Mouse (Mus musculus): ENCODE measurements around the gene Bend4.
A peak's percentile ranks its signal among the peaks of the same experiment; 100 is the strongest.

Bend4 gene

DNA sequence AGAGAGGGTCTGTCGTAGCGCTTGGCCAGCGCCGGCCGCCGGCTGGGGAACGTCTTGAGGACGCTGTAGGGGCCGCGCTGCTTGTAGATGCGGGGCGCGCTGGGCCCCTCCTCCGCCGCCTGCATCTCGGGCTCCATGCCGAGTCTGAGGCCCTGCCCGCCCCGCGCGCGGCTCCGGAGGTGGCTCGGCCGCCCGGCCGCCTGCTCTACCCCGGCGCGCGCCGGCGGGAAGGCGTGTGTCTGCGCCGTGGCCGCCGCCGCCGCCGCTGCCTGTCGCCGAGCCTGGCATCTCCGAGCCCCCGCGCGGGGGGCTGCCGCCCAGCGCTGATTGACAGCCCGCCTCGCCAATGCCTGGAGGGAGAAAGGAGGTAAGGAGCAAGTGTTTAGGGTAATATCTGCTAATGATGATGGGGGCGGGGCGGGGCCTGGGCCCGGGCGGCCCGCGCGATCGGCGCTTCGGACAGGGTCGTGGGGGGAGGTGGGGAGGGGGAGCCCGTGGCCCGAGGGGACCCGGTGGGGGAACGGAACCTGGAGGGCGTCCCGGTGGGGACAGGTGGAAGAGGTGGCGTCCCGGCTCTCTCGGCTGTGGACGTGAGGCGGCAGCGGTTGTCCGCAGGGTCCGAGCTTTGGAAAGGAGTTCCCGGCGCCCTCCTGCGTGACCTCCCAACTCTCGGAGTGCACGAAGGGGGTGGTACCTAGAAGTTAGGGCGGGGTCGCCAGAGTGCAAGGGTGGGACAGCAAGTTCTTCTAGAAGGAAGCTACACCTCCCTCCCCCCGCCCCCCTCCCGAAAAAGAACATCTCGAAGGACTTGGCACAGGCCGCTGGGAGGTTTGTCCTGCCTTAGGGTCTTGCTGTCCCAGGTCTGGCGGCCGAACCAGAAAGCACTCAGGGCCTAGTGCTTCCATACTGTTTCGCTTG, at the start of gene Bend4:
TSS of gene Bend4 (minus strand) at position 868 of the 918 bp plus-strand sequence.
- DNase-seq (ENCODE audit: low spot score in 2 of 2), result peak; percentile 46 to 69

DNA sequence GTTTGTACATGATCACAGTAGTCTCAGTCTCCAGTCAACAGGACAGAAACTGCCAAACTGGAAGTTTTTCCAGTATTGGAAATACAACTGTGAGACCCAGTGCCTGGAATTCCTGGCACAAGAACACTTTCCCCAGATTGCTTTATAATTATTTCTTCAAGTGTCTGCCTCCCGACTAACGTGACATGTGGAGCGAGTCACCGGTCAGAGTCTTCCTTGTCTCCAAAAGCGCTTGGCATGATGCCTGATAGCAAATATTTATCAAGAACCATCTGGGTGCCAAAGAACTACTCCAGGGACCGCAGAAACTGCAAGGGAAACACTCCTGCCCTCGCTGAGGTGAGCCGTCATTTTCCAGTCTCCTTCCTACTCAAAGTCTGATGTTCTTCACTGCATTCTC, 45.6 kb upstream of the Bend4 start:
- no peak for DNase-seq (ENCODE audit: low spot score in 2 of 2)

DNA sequence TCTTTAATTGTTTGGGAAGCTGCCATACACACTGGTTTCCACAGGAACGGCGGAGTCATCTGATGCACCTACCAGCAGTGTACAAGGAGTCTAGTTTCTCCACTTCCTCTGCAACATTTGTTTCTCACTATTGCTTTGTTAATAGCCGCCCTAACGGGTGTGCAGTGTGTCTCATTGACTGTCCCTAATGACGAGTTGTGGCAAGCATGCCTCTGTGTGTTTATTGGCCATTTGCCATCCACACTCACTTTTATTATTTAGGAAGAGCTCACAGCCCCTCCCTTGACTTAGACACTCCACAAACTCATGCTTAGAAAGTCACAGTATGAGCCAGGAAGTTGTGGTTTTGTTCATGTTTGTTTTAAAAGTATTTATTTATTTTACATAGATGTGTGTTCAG, 45.0 kb upstream of the Bend4 start:
- no peak for DNase-seq (ENCODE audit: low spot score in 2 of 2)

DNA sequence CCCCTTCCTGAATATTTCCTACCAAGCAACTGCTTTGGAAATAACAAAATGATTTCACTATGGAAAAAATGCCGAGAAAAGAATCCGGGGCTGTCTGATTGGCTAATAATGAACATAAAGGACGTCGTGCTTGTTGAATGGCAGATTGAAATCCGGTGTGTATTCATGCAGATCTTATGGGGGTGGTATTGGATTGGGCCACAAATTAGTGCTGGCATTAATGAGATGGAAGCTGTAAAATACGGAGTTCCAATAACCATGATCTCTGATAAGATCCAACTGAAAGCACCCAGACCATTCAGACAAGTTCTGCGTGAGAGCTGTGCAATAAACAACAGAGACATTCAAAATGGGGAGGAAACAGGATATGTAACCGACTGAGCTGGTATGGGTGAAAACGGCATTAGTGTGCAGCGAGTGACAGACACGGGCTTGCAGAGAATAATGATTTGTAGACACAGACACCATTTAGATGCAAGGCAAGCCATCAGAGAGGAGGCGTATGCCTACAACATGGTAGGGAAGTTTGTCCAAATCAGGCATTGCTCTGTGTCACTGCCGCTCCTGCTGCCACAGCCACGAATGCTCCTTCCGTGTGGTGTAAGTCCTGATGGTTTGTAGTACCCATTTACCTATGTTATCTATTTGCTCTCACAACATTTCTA, 38.9 kb upstream of the Bend4 start:
- no peak for DNase-seq (ENCODE audit: low spot score in 2 of 2)

DNA sequence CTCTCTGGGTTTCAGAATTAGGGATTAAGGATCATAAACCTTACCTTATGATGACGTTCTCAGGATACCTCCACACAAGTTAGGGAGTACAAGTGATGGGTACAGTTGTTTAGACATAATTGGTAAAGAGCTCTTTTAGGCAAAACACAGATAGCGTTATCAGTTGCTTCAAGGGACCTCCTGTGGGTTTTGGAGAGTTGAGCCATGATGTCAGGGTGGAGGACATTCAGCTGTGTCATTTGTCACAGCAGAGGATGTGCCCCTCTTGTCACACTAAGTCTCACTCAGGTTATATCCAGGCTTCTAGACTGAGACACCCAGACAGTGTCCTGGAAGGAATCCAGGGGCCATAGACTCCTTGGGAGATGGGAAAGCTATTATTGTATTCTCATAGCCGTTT, 36.8 kb upstream of the Bend4 start:
- no peak for DNase-seq (ENCODE audit: low spot score in 2 of 2)

DNA sequence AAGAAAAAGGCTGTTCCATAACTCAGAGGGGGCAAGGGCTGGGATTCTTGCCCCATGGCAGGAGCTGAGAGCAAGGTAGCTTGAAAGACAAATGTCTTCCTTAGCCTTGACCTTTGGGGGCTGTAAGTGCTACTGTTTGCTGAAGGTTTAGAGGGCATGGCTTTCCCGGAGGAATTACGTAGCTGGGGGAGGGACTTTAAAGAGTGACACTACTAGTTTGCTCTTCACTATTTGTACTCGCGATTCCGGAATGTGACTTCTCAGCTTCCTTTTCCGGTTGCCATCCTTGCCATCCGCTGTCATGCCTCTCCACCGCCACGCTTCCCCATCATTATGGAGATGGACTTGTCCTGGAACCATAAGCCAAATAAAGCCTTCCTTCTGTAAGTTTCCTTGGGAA, 35.5 kb upstream of the Bend4 start:
- DNase-seq (ENCODE audit: low spot score in 2 of 2), result no peak

DNA sequence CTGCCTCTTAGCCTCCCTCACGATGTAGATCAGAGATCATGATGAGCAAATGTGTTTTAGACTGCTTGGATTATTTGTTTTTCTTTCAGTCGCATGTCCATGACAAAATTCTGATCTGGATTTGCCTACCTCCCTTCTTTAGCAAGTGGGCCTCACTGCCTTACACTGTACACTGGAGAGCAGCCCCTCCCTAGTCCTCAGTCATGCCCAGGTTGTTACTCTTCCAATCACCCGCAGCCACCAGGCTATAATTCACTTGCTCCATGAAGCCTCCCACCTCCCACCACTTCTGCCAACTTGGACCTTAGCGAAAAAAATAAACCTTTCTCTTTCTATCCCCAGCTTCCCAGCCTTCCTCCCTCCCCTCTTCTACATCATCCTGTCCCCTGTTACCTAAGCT, 34.2 kb upstream of the Bend4 start:
- no peak for DNase-seq (ENCODE audit: low spot score in 2 of 2)

DNA sequence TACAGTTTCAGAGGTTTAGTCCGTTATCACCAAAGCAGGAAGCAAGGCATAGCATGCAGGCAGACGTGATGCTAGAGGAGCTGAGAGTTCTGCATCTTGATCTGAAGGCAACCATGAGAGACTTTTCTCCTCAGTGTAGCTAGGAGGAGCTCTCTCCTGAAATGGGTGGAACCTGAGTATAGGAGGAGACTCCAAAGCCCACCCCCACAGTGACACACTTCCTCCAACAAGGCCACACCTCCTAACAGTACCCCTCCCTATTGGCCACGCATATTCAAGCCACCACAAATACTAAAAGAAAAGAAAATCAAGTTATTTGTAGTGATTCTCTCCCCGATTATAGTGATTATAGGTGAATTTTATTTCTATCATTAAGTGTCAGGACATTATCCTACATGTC, 28.7 kb upstream of the Bend4 start:
- DNase-seq (ENCODE audit: low spot score in 2 of 2), result no peak

DNA sequence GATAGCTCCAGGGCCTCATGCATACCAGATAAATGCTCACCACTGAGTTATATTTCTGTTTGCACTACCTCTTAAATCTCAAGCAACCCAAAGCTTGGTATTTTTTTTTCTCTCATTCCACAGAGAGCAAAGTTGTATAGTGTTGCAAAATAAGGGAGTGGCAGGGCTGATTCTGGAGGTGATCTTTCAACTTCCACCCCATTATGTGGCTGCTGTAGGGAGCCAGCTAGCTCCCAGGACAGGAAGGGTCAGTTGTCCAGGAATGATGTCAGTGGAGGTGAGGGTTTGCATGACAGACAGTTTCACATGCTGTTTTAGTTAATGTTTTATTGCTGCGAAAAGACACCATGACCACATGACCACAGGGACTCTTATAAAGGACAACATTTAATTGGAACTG, 26.2 kb upstream of the Bend4 start:
- DNase-seq (ENCODE audit: low spot score in 2 of 2), result no peak

DNA sequence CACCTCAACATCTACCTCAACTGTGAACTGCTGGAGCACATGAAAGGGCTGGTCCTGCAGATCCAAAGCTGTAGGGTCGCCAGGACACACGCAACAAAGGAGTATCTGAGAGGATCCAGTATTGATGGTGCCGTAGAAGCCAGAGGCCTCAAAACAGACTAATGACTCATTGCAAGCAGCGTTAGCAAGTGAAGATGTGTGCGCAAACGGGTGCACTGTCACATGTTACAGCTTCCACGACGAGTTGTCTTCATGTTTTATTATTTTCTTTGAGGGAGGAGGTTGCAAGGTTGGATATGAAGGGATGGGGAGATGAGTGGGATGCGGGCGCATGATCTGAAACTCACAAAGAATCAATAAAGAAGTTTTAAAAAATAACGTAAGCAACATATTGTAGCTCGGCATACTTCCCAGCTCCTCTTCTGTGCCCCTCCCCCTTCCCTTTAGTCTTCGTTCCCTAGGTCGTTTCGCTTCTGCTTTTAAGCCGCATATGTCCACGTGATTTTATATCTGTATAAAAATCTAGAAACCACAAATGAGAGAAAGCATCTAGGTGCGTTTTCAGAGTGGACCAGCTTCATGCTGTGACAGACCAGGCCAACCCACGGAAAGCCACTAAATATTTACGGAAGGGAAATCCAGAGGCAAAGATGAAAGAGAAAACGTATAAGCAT, 22.0 kb upstream of the Bend4 start:
- DNase-seq (ENCODE audit: low spot score in 2 of 2), result no peak

DNA sequence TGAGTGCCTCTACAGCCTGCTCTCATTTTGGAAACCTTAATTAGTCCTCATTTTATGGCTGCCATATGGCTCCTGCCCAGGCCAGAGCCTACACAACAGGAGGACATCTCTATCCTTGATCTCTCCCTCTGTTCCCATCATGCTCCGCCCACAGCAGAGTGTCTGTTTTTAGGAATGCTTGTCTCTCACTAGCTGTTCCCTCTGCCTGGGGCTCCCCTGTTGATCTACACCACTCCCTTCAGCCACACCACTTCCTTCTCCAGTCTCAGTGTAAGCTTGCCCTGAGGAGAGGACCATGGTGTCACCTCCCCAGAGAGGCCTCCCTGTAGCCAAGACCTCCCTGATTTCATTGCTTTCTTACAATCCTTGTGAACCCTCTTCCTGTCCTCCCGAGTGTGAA, 18.4 kb upstream of the Bend4 start:
- DNase-seq (ENCODE audit: low spot score in 2 of 2), result no peak

DNA sequence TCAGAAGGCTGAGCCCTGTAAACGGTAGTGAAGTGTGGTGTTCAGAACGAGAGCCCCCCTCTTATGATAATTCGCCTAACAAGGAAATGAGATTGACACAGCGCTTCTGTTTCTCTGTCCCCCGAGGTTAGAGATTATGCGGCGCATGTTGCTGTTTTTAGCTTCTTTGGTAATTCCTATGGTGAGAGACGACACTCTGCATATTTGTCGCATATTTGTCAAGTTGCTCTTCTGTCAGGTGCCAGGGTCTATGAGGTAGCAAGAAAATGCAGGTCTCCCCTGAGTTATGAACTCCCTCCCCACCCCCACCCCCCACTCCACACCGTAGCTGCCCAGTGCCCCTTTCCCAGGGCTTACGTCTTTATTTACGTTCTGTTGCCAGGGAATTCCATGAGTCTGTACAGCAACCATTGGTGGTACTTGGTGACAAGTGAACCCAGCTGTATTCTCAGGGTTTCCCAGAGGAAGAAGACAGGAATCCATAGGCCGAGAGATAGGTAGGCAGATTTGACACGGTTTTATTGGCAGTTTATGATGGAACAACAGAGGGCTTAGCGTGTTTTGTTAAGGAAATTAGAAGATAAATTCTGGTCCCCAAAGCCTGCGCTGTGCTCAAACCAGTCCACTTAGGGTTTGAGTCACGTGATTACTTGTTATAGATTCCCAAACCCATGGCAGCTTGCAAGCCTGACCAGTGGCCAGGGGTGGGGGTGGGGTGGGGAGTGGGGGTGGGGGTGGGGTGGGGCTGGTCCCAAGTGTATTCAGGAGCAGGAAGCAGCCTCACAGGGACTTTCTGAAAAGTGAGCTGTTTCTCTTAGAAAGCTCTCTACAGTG, 16.3 kb upstream of the Bend4 start:
- DNase-seq (ENCODE audit: low spot score in 2 of 2), result no peak

DNA sequence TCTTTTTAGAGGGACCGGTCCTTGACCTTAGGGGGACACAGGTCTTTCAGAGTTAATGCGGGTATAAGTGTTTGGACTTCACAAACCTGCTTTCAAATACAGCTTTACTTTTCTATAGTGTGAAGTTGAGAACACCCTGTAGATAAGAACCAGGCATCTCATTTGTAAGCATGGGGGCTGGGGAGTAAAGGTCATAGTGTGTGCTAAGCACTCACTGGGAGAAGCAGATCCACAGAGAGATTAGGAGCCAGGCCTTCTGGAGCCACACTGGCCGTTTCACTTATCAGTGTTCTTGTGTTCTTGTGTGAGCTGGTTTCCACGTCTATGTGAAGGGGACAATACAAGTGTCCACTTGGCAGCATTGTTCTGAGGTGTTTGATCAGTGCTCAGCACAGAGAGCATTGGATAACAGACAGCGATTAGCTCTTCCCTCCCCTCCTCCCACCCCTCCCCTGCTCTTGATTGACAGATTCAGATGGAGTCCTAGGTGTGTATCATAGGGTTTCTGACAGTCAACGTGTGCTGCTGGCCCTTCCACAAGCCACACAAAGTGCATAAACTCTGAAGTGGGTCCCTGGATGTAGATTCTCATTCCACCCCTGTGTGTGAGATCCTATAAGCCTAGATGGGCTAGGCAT, 14.8 kb upstream of the Bend4 start:
- DNase-seq (ENCODE audit: low spot score in 2 of 2), result no peak

DNA sequence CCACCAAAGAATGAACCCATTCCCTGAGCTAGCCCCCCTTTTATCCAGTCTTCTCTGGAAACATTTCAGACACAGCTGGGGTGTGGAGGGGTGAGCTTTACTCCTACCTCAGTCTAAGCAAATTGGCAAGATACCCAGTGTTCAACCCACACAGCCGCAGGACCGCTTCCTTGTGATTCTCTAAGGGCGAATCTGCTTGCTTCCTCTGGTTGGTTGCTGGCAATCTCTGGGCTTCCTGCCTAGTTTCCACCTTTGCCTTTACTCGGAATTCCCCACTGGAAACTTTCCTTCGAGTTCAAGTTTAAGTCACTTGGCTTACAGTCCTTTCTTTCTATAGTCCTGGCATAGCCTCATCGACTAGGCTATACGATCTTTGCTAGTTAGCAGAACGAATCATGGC, 12.5 kb upstream of the Bend4 start:
- DNase-seq (ENCODE audit: low spot score in 2 of 2), result no peak

DNA sequence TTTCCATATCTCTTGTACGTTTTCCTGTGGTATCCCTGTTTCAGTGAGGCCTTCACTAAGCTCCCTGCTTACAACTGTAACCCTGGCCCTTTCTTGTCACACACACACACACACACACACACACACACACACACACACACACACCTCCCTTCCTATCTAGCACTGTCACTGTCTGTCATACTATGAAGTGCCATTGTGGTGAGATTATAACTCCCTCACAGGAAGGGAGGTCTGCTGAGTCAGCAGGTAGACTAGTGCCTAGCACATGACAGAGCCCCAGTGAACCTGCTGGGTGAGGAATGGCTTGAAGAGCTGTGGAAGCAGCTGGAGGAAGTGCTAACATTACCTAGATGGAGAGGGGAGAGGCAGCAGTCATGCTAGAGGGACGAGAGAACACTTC, 9.3 kb upstream of the Bend4 start:
- no peak for DNase-seq (ENCODE audit: low spot score in 2 of 2)

DNA sequence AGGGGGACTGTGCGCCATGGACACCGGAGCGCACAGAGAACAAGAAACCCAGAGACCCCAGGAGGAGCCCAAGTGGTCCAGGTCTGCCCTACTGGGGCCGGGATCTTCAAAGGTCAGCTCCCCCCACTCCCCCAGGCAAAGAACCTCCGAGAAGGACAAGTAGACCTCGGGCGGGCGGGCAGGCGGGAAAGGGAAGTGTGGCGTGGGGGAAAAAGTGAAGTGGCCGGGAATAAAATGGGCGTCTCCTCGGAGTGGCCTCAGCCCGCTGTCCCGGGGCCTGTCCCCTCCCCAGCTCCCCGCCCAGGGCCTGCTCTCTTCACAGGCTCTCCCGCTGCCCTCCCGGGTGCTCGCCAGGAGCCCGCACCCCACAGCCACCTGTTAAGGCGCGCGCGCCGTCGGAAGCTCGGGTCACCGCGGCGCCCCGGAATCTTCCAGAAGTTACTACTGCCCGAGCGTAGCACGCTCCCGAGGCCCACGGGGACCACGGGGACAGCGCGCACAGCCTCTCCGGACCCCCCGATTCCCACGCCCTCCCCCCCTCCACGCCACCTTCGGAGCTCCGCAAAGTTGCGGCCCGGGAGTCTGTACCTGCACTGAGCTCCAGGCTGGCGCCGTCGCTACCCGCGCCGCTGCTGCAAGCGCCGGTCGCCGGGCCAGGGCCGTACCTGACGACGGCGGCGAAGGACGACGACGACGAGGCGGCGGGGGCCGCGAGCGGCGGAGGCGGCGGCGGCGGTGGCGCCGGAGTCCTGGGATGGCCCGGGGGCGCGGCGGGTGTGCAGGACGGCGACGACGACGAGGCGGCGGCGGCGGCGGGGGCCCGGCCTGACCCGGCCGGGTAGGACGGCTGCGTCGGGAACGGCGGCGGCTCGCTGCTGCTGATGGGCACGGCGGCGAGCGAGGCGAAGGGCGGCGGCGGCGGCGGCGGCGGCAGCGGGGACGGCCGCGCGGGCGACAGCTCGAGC, 1.4 kb downstream of the Bend4 start:
- DNase-seq (ENCODE audit: low spot score in 2 of 2), result no peak

DNA sequence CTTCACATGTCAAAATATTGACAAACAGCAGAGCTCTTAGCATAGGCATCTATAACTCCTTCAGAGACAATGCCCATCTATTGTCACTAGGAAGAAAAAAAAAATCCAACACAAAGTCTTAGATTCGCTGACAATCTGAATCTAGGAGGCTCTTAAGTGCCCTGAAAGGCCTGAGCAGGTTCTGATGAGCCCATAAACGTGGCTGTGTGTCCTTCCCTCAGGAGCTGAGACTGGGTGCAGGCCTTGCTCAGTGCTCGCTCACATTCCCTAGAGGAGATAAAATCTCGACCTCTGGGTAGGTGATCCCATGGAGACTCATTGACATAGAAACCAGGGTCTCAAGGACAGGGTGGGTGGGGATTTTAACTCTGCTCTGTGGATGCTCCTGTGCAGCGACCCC, 2.1 kb downstream of the Bend4 start:
- DNase-seq (ENCODE audit: low spot score in 2 of 2), result no peak

DNA sequence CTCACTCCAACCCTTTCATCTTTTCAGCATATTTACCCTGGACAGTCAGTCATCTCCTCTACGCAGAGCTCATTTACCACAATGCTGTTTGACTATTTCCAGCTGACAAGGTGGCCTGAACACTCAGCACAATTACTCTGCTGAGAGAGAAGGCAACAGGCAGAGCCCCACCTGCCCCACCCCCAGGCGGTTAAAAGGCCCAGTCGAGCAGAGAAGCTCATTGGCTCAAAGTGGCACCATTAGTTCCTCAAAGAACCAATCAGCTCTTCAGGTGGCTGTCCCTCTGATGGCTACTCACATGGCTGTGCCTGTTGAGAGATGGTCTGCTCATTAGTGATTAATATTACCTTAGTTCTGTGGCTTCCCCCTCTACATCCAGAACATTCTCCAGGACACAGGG, 3.5 kb downstream of the Bend4 start:
- DNase-seq (ENCODE audit: low spot score in 2 of 2), result no peak

DNA sequence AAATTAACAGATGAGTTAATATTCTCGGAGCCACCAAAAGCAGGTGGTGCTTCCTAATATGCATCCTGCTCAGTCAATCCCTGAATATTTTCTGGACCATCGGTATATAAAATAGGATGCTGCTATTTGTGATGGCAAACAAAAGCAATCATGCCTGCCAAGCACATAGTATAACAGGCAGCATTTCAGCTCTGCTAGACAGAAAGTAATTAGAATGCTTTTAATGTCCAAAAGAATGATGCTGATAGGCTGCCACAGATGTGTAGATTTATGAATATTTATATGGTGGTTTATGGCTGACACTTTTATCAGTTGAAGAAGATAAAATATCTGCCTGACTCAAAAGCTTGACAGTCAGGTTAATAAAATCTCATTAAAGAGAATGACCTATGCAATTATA, 4.1 kb downstream of the Bend4 start:
- DNase-seq (ENCODE audit: low spot score in 2 of 2), result no peak

DNA sequence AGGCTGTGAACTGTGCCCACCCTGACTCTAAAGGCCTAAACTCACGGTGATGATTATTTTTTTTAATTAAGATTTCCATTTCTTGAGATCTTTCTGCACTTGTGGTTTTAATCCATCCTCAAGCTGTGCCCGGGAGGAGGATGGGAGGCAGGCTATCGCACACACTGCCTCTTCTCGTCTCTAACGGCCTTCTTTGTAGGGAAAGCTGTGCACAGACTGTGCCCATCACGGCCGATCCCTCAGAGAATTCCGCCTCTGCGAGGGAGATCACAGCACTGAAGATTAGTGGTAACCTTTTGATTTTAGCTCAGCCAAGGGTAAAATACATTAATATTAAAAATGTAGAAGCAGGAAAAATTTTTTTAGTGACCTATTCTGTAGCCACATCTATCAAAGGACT, 4.8 kb downstream of the Bend4 start:
- DNase-seq (ENCODE audit: low spot score in 2 of 2), result no peak

Measured in spleen, postnatal 4 days (tissue).